17 mouse cellular contexts compared by ENCODE assay signal in genomic region chr12:30432861-30433260, GRCm38 (mm10). TPM values are rescaled to one million over a fixed set of nuclear protein-coding genes. Genes with fewer than 3 reads are reported as not detected.
"Had no signal": no experiment of that assay in that cellular context is flagged by ENCODE, and none has a peak within 500 bp of the region (broad histone marks: within the 10 kb centered on the region; RNA-seq: fewer than 3 reads in every experiment).

No protein-coding gene starts in this region.

- H3K9me3 ChIP-seq: lung, embryonic 15.5 days; midbrain, embryonic 13.5 days; midbrain, embryonic 15.5 days; neural tube, embryonic 12.5 days; stomach, embryonic 15.5 days had no signal

- H3K9ac ChIP-seq: lung, embryonic 15.5 days; midbrain, embryonic 13.5 days; midbrain, embryonic 15.5 days; neural tube, embryonic 12.5 days; stomach, embryonic 15.5 days had no signal

- DNase-seq: lung, adult 2 months; lung, postnatal 14 days; lung, postnatal 36 days; right cerebral cortex, postnatal 14 days; thymus, adult 2 months; thymus, postnatal 25 days; thymus, postnatal 4 days had no signal

- H3K4me3 ChIP-seq: lung, embryonic 15.5 days; megakaryocyte, embryonic 14.5 days; midbrain, embryonic 13.5 days; midbrain, embryonic 15.5 days; neural tube, embryonic 12.5 days; stomach, embryonic 15.5 days had no signal

- H3K27me3 ChIP-seq: lung, embryonic 15.5 days; megakaryocyte, embryonic 14.5 days; midbrain, embryonic 13.5 days; midbrain, embryonic 15.5 days; neural tube, embryonic 12.5 days; stomach, embryonic 15.5 days had no signal

- H3K27ac ChIP-seq: lung, embryonic 15.5 days; macrophage; midbrain, embryonic 13.5 days; midbrain, embryonic 15.5 days; neural tube, embryonic 12.5 days; stomach, embryonic 15.5 days; stomach, postnatal 0 days had no signal

- H3K36me3 ChIP-seq: lung, embryonic 15.5 days; midbrain, embryonic 13.5 days; midbrain, embryonic 15.5 days; neural tube, embryonic 12.5 days; stomach, embryonic 15.5 days had no signal

- ATAC-seq: lung, postnatal 0 days; midbrain, embryonic 13.5 days; midbrain, embryonic 15.5 days had no signal

- H3K4me2 ChIP-seq: lung, embryonic 15.5 days; midbrain, embryonic 11.5 days; midbrain, embryonic 13.5 days; midbrain, embryonic 15.5 days; neural tube, embryonic 12.5 days; stomach, embryonic 15.5 days had no signal

- H3K4me1 ChIP-seq: lung, embryonic 15.5 days; megakaryocyte, embryonic 14.5 days; midbrain, embryonic 13.5 days; midbrain, embryonic 15.5 days; neural tube, embryonic 12.5 days; stomach, embryonic 15.5 days had no signal

RNA-seq across cellular contexts. Expression of gene Sntg2, which starts 59.7 kb away (rescaled TPM):
- polyA plus RNA-seq: macrophage had no signal
